Mouse (Mus musculus) hindbrain, embryonic 16.5 days (tissue): ENCODE results near the gene Vwa5b1. TPM values are rescaled to one million over a fixed set of nuclear protein-coding genes. Genes with fewer than 3 reads are reported as not detected.

ENCODE experiments used
- polyA plus RNA-seq: library from polyadenylated mRNA; unstranded; fragments of >200 nt; fragmentation: Nextera tagmentation; extraction: Ambion mirVana; gene quantifications from 2 replicates; pipeline ENCODE4 v1.2.1, GENCODE M21; 2015

Gene Vwa5b1
- polyA plus RNA-seq, 1 experiment from 2014 or later = 2.8 TPM

Other genes starting within 250 kb of the Vwa5b1 start
- 16.6 and 17.3 TPM in 2 replicates for gene Fam43b, start 239.4 kb downstream of the Vwa5b1 start, polyA plus RNA-seq
- gene Mul1, start 201.2 kb downstream of the Vwa5b1 start, polyA plus RNA-seq = 21.6 and 23.7 TPM in 2 replicates
- gene Camk2n1, start 181.6 kb downstream of the Vwa5b1 start, polyA plus RNA-seq = 15.5 and 16.7 TPM in 2 replicates
- gene Pla2g2c, start 88.9 kb upstream of the Vwa5b1 start, polyA plus RNA-seq = 0.35 and 0.36 TPM in 2 replicates
- 4.5 and 5.2 TPM in 2 replicates for gene Ubxn10, start 101.3 kb upstream of the Vwa5b1 start, polyA plus RNA-seq
- 0.06 TPM in 1 of 2 replicates, not detected in the other for gene Pla2g2f, start 121.7 kb upstream of the Vwa5b1 start, polyA plus RNA-seq
- 0.61 and 0.76 TPM in 2 replicates for gene Pla2g2d, start 139.9 kb upstream of the Vwa5b1 start, polyA plus RNA-seq
- gene Pla2g5, start 227.6 kb upstream of the Vwa5b1 start, polyA plus RNA-seq = 0.27 and 0.38 TPM in 2 replicates
- not detected in 2 replicates for gene Gm13030, start 238.1 kb upstream of the Vwa5b1 start, polyA plus RNA-seq
- gene Pla2g2e, start 242.1 kb upstream of the Vwa5b1 start, polyA plus RNA-seq = not detected in 2 replicates